Comparison of ENCODE assay signal across 17 mouse cellular contexts in genomic region chr6:34731007-34731406, GRCm38 (mm10). TPM values are rescaled to one million over a fixed set of nuclear protein-coding genes. Genes with fewer than 3 reads are reported as not detected.
A peak's percentile ranks its signal among the peaks of the same experiment; 100 is the strongest.
DNase-seq lines count a peak whose midpoint lies in the region; ATAC-seq and TF ChIP-seq lines count a peak whose summit lies in the region.
"Had no signal": no experiment of that assay in that cellular context is flagged by ENCODE, and none has a peak within 500 bp of the region (broad histone marks: within the 10 kb centered on the region; RNA-seq: fewer than 3 reads in every experiment).

No protein-coding gene starts in this region.

- 0 out of 2 replicates have a peak overlapping the region, but pooled peaks have one; percentile 12 for H3K27ac ChIP-seq in heart, embryonic 16.5 days (ENCODE audit: low read length)
- H3K27ac ChIP-seq in heart, embryonic 12.5 days (ENCODE audit: poor library complexity, severe bottlenecking): no peak overlapping the region
- H3K27ac ChIP-seq in embryonic facial prominence, embryonic 14.5 days (replicated peaks; ENCODE audit: low read depth, low read length): peak overlapping the region; percentile 49
- H3K27ac ChIP-seq in embryonic fibroblast, embryonic 13.5 days (ENCODE audit: insufficient read depth, low read length): peak overlapping the region; percentile 23
- H3K27ac ChIP-seq: hindbrain, embryonic 14.5 days; macrophage; neural tube, embryonic 12.5 days had no signal

- ATAC-seq in heart, embryonic 16.5 days (replicated peaks; ENCODE audit: extremely low read depth, insufficient read depth, low FRiP score): no peak
- ATAC-seq in heart, embryonic 12.5 days (ENCODE audit: insufficient number of reproducible peaks, low FRiP score): no peak
- ATAC-seq in embryonic facial prominence, embryonic 14.5 days (ENCODE audit: low read depth): no peak
- ATAC-seq: forebrain, postnatal 0 days had no signal

- TF ChIP-seq CTCF in embryonic fibroblast, embryonic 13.5 days (IDR thresholded peaks at IDR 0.05; ENCODE audit: borderline replicate concordance, insufficient read depth, low read length): no peak

- no peak overlapping the region for H3K9ac ChIP-seq in heart, embryonic 16.5 days (ENCODE audit: low read length)
- no peak overlapping the region for H3K9ac ChIP-seq in heart, embryonic 12.5 days
- no peak overlapping the region for H3K9ac ChIP-seq in embryonic facial prominence, embryonic 14.5 days (ENCODE audit: low read depth, low read length)
- H3K9ac ChIP-seq: forebrain, postnatal 0 days; hindbrain, embryonic 14.5 days; neural tube, embryonic 12.5 days had no signal

- no peaks in the 10 kb centered on the region for H3K9me3 ChIP-seq in heart, embryonic 16.5 days (replicated peaks; ENCODE audit: control insufficient read depth, low read length)
- H3K9me3 ChIP-seq in heart, embryonic 12.5 days (replicated peaks): no peaks in the 10 kb centered on the region
- no peaks in the 10 kb centered on the region for H3K9me3 ChIP-seq in embryonic facial prominence, embryonic 14.5 days (ENCODE audit: control insufficient read depth, low read length)
- H3K9me3 ChIP-seq: midbrain, embryonic 10.5 days; neural tube, embryonic 12.5 days had no signal

- no peak overlapping the region for H3K4me3 ChIP-seq in heart, embryonic 16.5 days (ENCODE audit: low read length)
- no peak overlapping the region for H3K4me3 ChIP-seq in heart, embryonic 12.5 days
- H3K4me3 ChIP-seq in embryonic facial prominence, embryonic 14.5 days (ENCODE audit: low read depth, low read length): no peak overlapping the region
- no peak overlapping the region for H3K4me3 ChIP-seq in embryonic fibroblast, embryonic 13.5 days (ENCODE audit: insufficient read depth, low read length)
- H3K4me3 ChIP-seq: midbrain, embryonic 10.5 days; neural tube, embryonic 12.5 days had no signal

- no peaks in the 10 kb centered on the region for H3K36me3 ChIP-seq in heart, embryonic 16.5 days (ENCODE audit: control insufficient read depth, insufficient read depth)
- H3K36me3 ChIP-seq in heart, embryonic 12.5 days: 0 out of 2 replicates have a peak, but pooled peaks cover 4% of the 10 kb centered on the region
- H3K36me3 ChIP-seq in embryonic facial prominence, embryonic 14.5 days (ENCODE audit: control insufficient read depth, insufficient read depth, low read length): no peaks in the 10 kb centered on the region
- H3K36me3 ChIP-seq: midbrain, embryonic 10.5 days; neural tube, embryonic 12.5 days had no signal

- H3K4me2 ChIP-seq in heart, embryonic 16.5 days (ENCODE audit: low read depth, low read length): no peak overlapping the region
- no peak overlapping the region for H3K4me2 ChIP-seq in heart, embryonic 12.5 days
- H3K4me2 ChIP-seq in embryonic facial prominence, embryonic 14.5 days (ENCODE audit: low read depth, low read length): no peak overlapping the region
- H3K4me2 ChIP-seq: hindbrain, embryonic 14.5 days; neural tube, embryonic 12.5 days had no signal

- no peak for TF ChIP-seq POLR2A in embryonic fibroblast, embryonic 13.5 days (IDR thresholded peaks at IDR 0.05; ENCODE audit: low read depth, low read length)

- WGBS in heart, embryonic 16.5 days: 68% methylated on average over 6 of the region's 6 CpGs
- 72% methylated on average over 6 of the region's 6 CpGs for WGBS in heart, embryonic 12.5 days
- WGBS in embryonic facial prominence, embryonic 14.5 days: 67% methylated on average over 6 of the region's 6 CpGs

- H3K27me3 ChIP-seq in heart, embryonic 16.5 days (ENCODE audit: control insufficient read depth, insufficient read depth, low read length): no peaks in the 10 kb centered on the region
- no peaks in the 10 kb centered on the region for H3K27me3 ChIP-seq in heart, embryonic 12.5 days (replicated peaks)
- no peaks in the 10 kb centered on the region for H3K27me3 ChIP-seq in embryonic facial prominence, embryonic 14.5 days (replicated peaks; ENCODE audit: control insufficient read depth, insufficient read depth, low read length)
- H3K27me3 ChIP-seq: neural tube, embryonic 12.5 days had no signal

- peak; percentile 40 to 59 for DNase-seq in kidney, postnatal 25 days
- DNase-seq in kidney, adult 18-20 months: no peak
- DNase-seq in embryonic facial prominence, embryonic 14.5 days (ENCODE audit: low spot score): no peak
- no peak for DNase-seq in frontal cortex, postnatal 25 days (ENCODE audit: low spot score in 2 of 2)
- DNase-seq: cerebellum, adult 9-10 months; forebrain, postnatal 0 days; heart, postnatal 10 days; layer of hippocampus, postnatal 36 days; liver; thymus, postnatal 25 days had no signal

- H3K4me1 ChIP-seq in heart, embryonic 16.5 days (ENCODE audit: control insufficient read depth, insufficient read depth, low read length): peaks cover 34% of the 10 kb centered on the region
- peaks cover 51% of the 10 kb centered on the region for H3K4me1 ChIP-seq in heart, embryonic 12.5 days (replicated peaks)
- H3K4me1 ChIP-seq in embryonic facial prominence, embryonic 14.5 days (ENCODE audit: control insufficient read depth, insufficient read depth, low read length): peaks cover 34% of the 10 kb centered on the region
- peaks cover 20% of the 10 kb centered on the region for H3K4me1 ChIP-seq in embryonic fibroblast, embryonic 13.5 days (ENCODE audit: control insufficient read depth, insufficient read depth, low read length)

RNA-seq across cellular contexts. Expression of gene Agbl3, which starts 49.2 kb away (rescaled TPM):
- polyA plus RNA-seq in heart, embryonic 16.5 days (2015; fragmentation: Nextera tagmentation; extraction: Ambion mirVana): 4.4 and 7.9 TPM in 2 replicates
- 6.2 and 6.4 TPM in 2 replicates for polyA plus RNA-seq in heart, embryonic 12.5 days (2016; fragmentation: Nextera tagmentation; extraction: Ambion mirVana)
- polyA plus RNA-seq in embryonic facial prominence, embryonic 14.5 days (2014; fragmentation: Nextera tagmentation; extraction: Ambion mirVana): 6.3 and 8.7 TPM in 2 replicates
- polyA plus RNA-seq in embryonic fibroblast, embryonic 13.5 days (2011; ENCODE audit: insufficient read length, low read depth, missing spikeins): 5.0 and 6.8 TPM in 2 replicates

Comparison
In these comparisons a context has a peak if more than half of its experiments do, and no peak if none do; other contexts are left out.
1. DNase-seq: peak in kidney, postnatal 25 days (2 of 2); none in kidney, adult 18-20 months (single experiment), embryonic facial prominence, embryonic 14.5 days (single experiment) and frontal cortex, postnatal 25 days (0 of 2).